Mouse (Mus musculus) cerebellum, adult 18-20 months (tissue): ENCODE measurements around the gene Zdhhc14.

ENCODE experiments used
- DNase-seq, 2 experiments: peaks; one replicate each; pipeline ENCODE4 v3.0.0; 2021

The Zdhhc14 gene

GRCm38 (mm10) chr17:5556568-5556967 is 64.2 kb downstream of the Zdhhc14 start:
- DNase-seq, result peak; percentile 81 to 89

- DNase-seq, result no peak
Observed at GRCm38 (mm10) chr17:5560212-5560611, 67.9 kb downstream of the Zdhhc14 start.

GRCm38 (mm10) chr17:5563108-5563507 is 70.8 kb downstream of the Zdhhc14 start:
- DNase-seq, result peak in 1 of 2 experiments; percentile 40

- DNase-seq, result no peak
Observed at GRCm38 (mm10) chr17:5566006-5566405, 73.6 kb downstream of the Zdhhc14 start.

GRCm38 (mm10) chr17:5567943-5568342 is 75.6 kb downstream of the Zdhhc14 start:
- no peak for DNase-seq

- DNase-seq, result no peak
Observed at GRCm38 (mm10) chr17:5569131-5570030, 77.0 kb downstream of the Zdhhc14 start.

GRCm38 (mm10) chr17:5572096-5572730 is 79.9 kb downstream of the Zdhhc14 start:
- peak in 1 of 2 experiments; percentile 33 for DNase-seq

- peak; percentile 71 to 83 for DNase-seq
Observed at GRCm38 (mm10) chr17:5572745-5573420, 80.5 kb downstream of the Zdhhc14 start.

GRCm38 (mm10) chr17:5574672-5575071 is 82.3 kb downstream of the Zdhhc14 start:
- DNase-seq, result no peak

- peak; percentile 53 to 59 for DNase-seq
Observed at GRCm38 (mm10) chr17:5575518-5575917, 83.2 kb downstream of the Zdhhc14 start.

GRCm38 (mm10) chr17:5582232-5582631 is 89.9 kb downstream of the Zdhhc14 start:
- DNase-seq, result no peak

- DNase-seq, result no peak
Observed at GRCm38 (mm10) chr17:5582937-5583336, 90.6 kb downstream of the Zdhhc14 start.

GRCm38 (mm10) chr17:5583472-5584145 is 91.3 kb downstream of the Zdhhc14 start:
- peak; percentile 41 to 46 for DNase-seq

- no peak for DNase-seq
Observed at GRCm38 (mm10) chr17:5591604-5592209, 99.3 kb downstream of the Zdhhc14 start.

GRCm38 (mm10) chr17:5593071-5593470 is 100.7 kb downstream of the Zdhhc14 start:
- DNase-seq, result no peak

- DNase-seq, result no peak
Observed at GRCm38 (mm10) chr17:5595068-5595467, 102.7 kb downstream of the Zdhhc14 start.

- no peak for DNase-seq
Observed at GRCm38 (mm10) chr17:5596490-5596889, 104.1 kb downstream of the Zdhhc14 start.

- no peak for DNase-seq
Observed at GRCm38 (mm10) chr17:5598999-5599398, 106.6 kb downstream of the Zdhhc14 start.

- no peak for DNase-seq
Observed at GRCm38 (mm10) chr17:5600505-5601027, 108.2 kb downstream of the Zdhhc14 start.

- DNase-seq, result no peak
Observed at GRCm38 (mm10) chr17:5601953-5602352, 109.6 kb downstream of the Zdhhc14 start.

- DNase-seq, result no peak
Observed at GRCm38 (mm10) chr17:5606151-5606591, 113.8 kb downstream of the Zdhhc14 start.

GRCm38 (mm10) chr17:5607352-5607751 is 115.0 kb downstream of the Zdhhc14 start:
- DNase-seq, result peak; percentile 25 to 30
